Mouse (Mus musculus) limb, embryonic 14.5 days (tissue): Measurements from ENCODE around the gene Snx5. TPM values are rescaled to one million over a fixed set of nuclear protein-coding genes. Genes with fewer than 3 reads are reported as not detected.

ENCODE experiments used
- ATAC-seq: fragments of 200-750 bp; cut with Nextera tagmentation; 2 replicates; pipeline ENCODE4 v1.8.0; 2017; ENCODE audit warnings: low read depth, moderate number of reproducible peaks, moderate TSS enrichment; ENCODE audit not compliant: low FRiP score
- DNase-seq: peaks from one replicate; pipeline ENCODE4 v3.0.0-alpha.2; 2015; ENCODE audit warnings: low spot score
- H3K27ac ChIP-seq: fragments of 300-500 bp; sonication (generic); replicated peaks from 2 replicates; pipeline ENCODE4 v1.5.1; 2014; ENCODE audit warnings: low read depth, mild to moderate bottlenecking, low read length, moderate library complexity, mixed read lengths
- H3K27me3 ChIP-seq: fragments of 300-500 bp; sonication (generic); 2 replicates; pipeline ENCODE4 v1.6.1; 2014; ENCODE audit warnings: low read length, mixed read lengths; ENCODE audit not compliant: control insufficient read depth, insufficient read depth
- H3K36me3 ChIP-seq: fragments of 300-500 bp; sonication (generic); 2 replicates; pipeline ENCODE4 v1.6.1; 2014; ENCODE audit warnings: mild to moderate bottlenecking, low read length, moderate library complexity, mixed read lengths; ENCODE audit not compliant: control insufficient read depth, insufficient read depth
- H3K4me1 ChIP-seq: fragments of 300-500 bp; sonication (generic); 2 replicates; pipeline ENCODE4 v1.6.1; 2014; ENCODE audit warnings: antibody characterized with exemption, low read length, mixed read lengths; ENCODE audit not compliant: control insufficient read depth, insufficient read depth
- H3K4me2 ChIP-seq: fragments of 300-500 bp; sonication (generic); replicated peaks from 2 replicates; pipeline ENCODE4 v1.6.1; 2014; ENCODE audit warnings: low read depth, mild to moderate bottlenecking, low read length, moderate library complexity; ENCODE audit not compliant: severe bottlenecking
- H3K4me3 ChIP-seq: fragments of 300-500 bp; sonication (generic); replicated peaks from 2 replicates; pipeline ENCODE4 v1.5.1; 2014; ENCODE audit warnings: low read length
- H3K9ac ChIP-seq: fragments of 300-500 bp; sonication (generic); 2 replicates; pipeline ENCODE4 v1.6.1; 2014; ENCODE audit warnings: mild to moderate bottlenecking, low read depth, low read length, moderate library complexity; ENCODE audit not compliant: severe bottlenecking
- H3K9me3 ChIP-seq: fragments of 300-500 bp; sonication (generic); 2 replicates; pipeline ENCODE4 v1.6.1; 2016; ENCODE audit warnings: low read length; ENCODE audit not compliant: control insufficient read depth
- POLR2A ChIP-seq: fragments of 200-500 bp; IDR thresholded peaks from 2 replicates; pipeline ENCODE4 v1.8.0; 2012; ENCODE audit warnings: inconsistent platforms, mild to moderate bottlenecking, moderate library complexity, borderline replicate concordance; ENCODE audit not compliant: insufficient read depth, insufficient read length; ENCODE audit errors: extremely low read depth
- WGBS: fragments of 180-500 bp; shearing (Covaris S2); extraction: QIAGEN DNeasy Blood & Tissue Kit; methylation state at CpG from one replicate; pipeline ENCODE4 v1.1.7; 2014; 5-methylcytosine and 5-hydroxymethylcytosine counted together
- polyA plus RNA-seq, 2 experiments: library from polyadenylated mRNA; depleted of rRNA in 1 of 2; stranded (reverse) in 1 of 2; unstranded in 1 of 2; fragments of >200 nt; fragmentation: Nextera tagmentation in 1 of 2; extraction: Ambion mirVana in 1 of 2; gene quantifications; 2 replicates each; pipeline versions ENCODE4 v1.2.1 to v1.2.3; 2012 to 2014

Snx5 gene
- polyA plus RNA-seq (2012; rRNA removed) (133 and 153 TPM in 2 replicates), polyA plus RNA-seq (2014; fragmentation: Nextera tagmentation; extraction: Ambion mirVana) (129 and 130 TPM in 2 replicates)

GRCm38 (mm10) chr2:144270507-144271420, at the start of gene Snx5, which contains the start of gene Mgme1:
Gene Snx5, minus strand, starts transcription at chr2:144270906.
Gene Mgme1, plus strand, starts transcription at chr2:144270663.
- Histone ChIP-seq H3K9ac (peak within 1 kb of the TSS; percentile 97), H3K4me3 (peak within 1 kb of the TSS; percentile 87), H3K27ac (peak within 1 kb of the TSS; percentile 97), H3K27me3 (no peaks in the 10 kb centered on the region), H3K9me3 (no peaks in the 10 kb centered on the region), H3K4me2 (peak within 1 kb of the TSS; percentile 75), H3K4me1 (peaks cover 17% of the 10 kb centered on the region), H3K36me3 (no peaks in the 10 kb centered on the region; the same call in 1 of the 2 replicates)
- ATAC-seq (peak; percentile 96), DNase-seq (peak; percentile 94)
- under 1% methylated on average over 75 of the region's 93 CpGs for WGBS
- peak; percentile 86; the same call in 1 of the 2 replicates for TF ChIP-seq POLR2A

GRCm38 (mm10) chr2:144311372-144311771, 40.7 kb upstream of the Snx5 start:
- H3K4me2 ChIP-seq: no peak overlapping the region
- H3K36me3 ChIP-seq: no peaks in the 10 kb centered on the region
- H3K4me1 ChIP-seq: no peaks in the 10 kb centered on the region
- no peaks in the 10 kb centered on the region for H3K27me3 ChIP-seq
- DNase-seq (no peak), ATAC-seq (no peak)
- H3K9ac ChIP-seq: no peak overlapping the region
- WGBS: 77% methylated on average over 2 of the region's 2 CpGs
- H3K9me3 ChIP-seq: no peaks in the 10 kb centered on the region
- no peak for TF ChIP-seq POLR2A
- no peak overlapping the region for H3K4me3 ChIP-seq
- no peak overlapping the region for H3K27ac ChIP-seq

- Histone ChIP-seq H3K4me2 (no peak overlapping the region), H3K36me3 (no peaks in the 10 kb centered on the region), H3K4me1 (no peaks in the 10 kb centered on the region), H3K27me3 (no peaks in the 10 kb centered on the region), H3K9me3 (no peaks in the 10 kb centered on the region), H3K9ac (no peak overlapping the region), H3K27ac (no peak overlapping the region), H3K4me3 (no peak overlapping the region)
- ATAC-seq: no peak
- no peak for DNase-seq
- 50% methylated on average over 5 of the region's 5 CpGs for WGBS
- no peak for TF ChIP-seq POLR2A
These were observed 39.6 kb upstream of the Snx5 start for GRCm38 (mm10) chr2:144310273-144310672.

GRCm38 (mm10) chr2:144308561-144308960, 37.9 kb upstream of the Snx5 start:
- H3K4me1 ChIP-seq: no peaks in the 10 kb centered on the region
- no peak for TF ChIP-seq POLR2A
- 60% methylated on average over 8 of the region's 8 CpGs for WGBS
- no peaks in the 10 kb centered on the region for H3K36me3 ChIP-seq
- no peak overlapping the region for H3K9ac ChIP-seq
- H3K4me2 ChIP-seq: no peak overlapping the region
- ATAC-seq (no peak), DNase-seq (no peak)
- H3K27ac ChIP-seq: no peak overlapping the region
- no peaks in the 10 kb centered on the region for H3K27me3 ChIP-seq
- no peaks in the 10 kb centered on the region for H3K9me3 ChIP-seq
- H3K4me3 ChIP-seq: no peak overlapping the region

- Histone ChIP-seq H3K4me1 (no peaks in the 10 kb centered on the region), H3K9me3 (no peaks in the 10 kb centered on the region), H3K36me3 (no peaks in the 10 kb centered on the region), H3K4me2 (no peak overlapping the region), H3K27me3 (no peaks in the 10 kb centered on the region), H3K27ac (no peak overlapping the region), H3K9ac (no peak overlapping the region), H3K4me3 (no peak overlapping the region)
- DNase-seq: no peak
- ATAC-seq: no peak
- 54% methylated on average over 18 of the region's 18 CpGs for WGBS
- TF ChIP-seq POLR2A: no peak
These were observed 35.1 kb upstream of the Snx5 start for GRCm38 (mm10) chr2:144305721-144306294.
